Mouse (Mus musculus) hindbrain, postnatal 0 days (tissue): ENCODE measurements around the gene Ifrd2. TPM values are rescaled to one million over a fixed set of nuclear protein-coding genes. Genes with fewer than 3 reads are reported as not detected.

Source experiments
- ATAC-seq: fragments of 200-750 bp; cut with Nextera tagmentation; 2 replicates; pipeline ENCODE4 v1.8.0; 2017; ENCODE audit warnings: mild to moderate bottlenecking, moderate TSS enrichment, moderate library complexity
- DNase-seq: peaks from one replicate; pipeline ENCODE4 v3.0.0-alpha.2; 2015; ENCODE audit warnings: low spot score
- H3K27ac ChIP-seq: fragments of 300-500 bp; sonication (generic); 2 replicates; pipeline ENCODE4 v1.5.1; 2014; ENCODE audit warnings: mild to moderate bottlenecking
- H3K27me3 ChIP-seq: fragments of 300-500 bp; sonication (generic); 2 replicates; pipeline ENCODE4 v1.6.1; 2014; ENCODE audit warnings: low read length, mixed read lengths; ENCODE audit not compliant: insufficient read depth
- H3K36me3 ChIP-seq: fragments of 300-500 bp; sonication (generic); 2 replicates; pipeline ENCODE4 v1.6.1; 2014; ENCODE audit warnings: low read length, mixed read lengths; ENCODE audit not compliant: insufficient read depth
- H3K4me1 ChIP-seq: fragments of 300-500 bp; sonication (generic); 2 replicates; pipeline ENCODE4 v1.6.1; 2014; ENCODE audit warnings: antibody characterized with exemption, low read length, mixed read lengths; ENCODE audit not compliant: insufficient read depth
- H3K4me2 ChIP-seq: fragments of 300-500 bp; sonication (generic); 2 replicates; pipeline ENCODE4 v1.6.1; 2014; ENCODE audit warnings: low read depth, mild to moderate bottlenecking, low read length, moderate library complexity, mixed read lengths
- H3K4me3 ChIP-seq: fragments of 300-500 bp; sonication (generic); 2 replicates; pipeline ENCODE4 v1.5.1; 2014; ENCODE audit warnings: low read length
- H3K9ac ChIP-seq: fragments of 300-500 bp; sonication (generic); replicated peaks from 2 replicates; pipeline ENCODE4 v1.6.1; 2014; ENCODE audit warnings: mild to moderate bottlenecking, low read length, moderate library complexity, mixed read lengths
- H3K9me3 ChIP-seq: fragments of 300-500 bp; sonication (generic); 2 replicates; pipeline ENCODE4 v1.6.1; 2016; ENCODE audit warnings: low read length, mixed read lengths
- CTCF ChIP-seq: IDR thresholded peaks from 2 replicates; pipeline ENCODE4 v1.5.1; 2016; ENCODE audit warnings: antibody characterized with exemption, control low read depth, low read depth
- WGBS: fragments of 180-500 bp; shearing (Covaris S2); extraction: QIAGEN DNeasy Blood & Tissue Kit; methylation state at CpG from one replicate; pipeline ENCODE4 v1.1.7; 2014; 5-methylcytosine and 5-hydroxymethylcytosine counted together
- polyA plus RNA-seq: library from polyadenylated mRNA; unstranded; fragments of >200 nt; fragmentation: Nextera tagmentation; extraction: Ambion mirVana; gene quantifications from 2 replicates; pipeline ENCODE4 v1.2.1, GENCODE M21; 2015
- total RNA-seq: library from RNA; depleted of rRNA; stranded (reverse); fragments of >200 nt; gene quantifications from 2 replicates; pipeline ENCODE4 v1.2.3, GENCODE M21; 2014

Ifrd2 gene
- total and polyA plus RNA-seq, 2 experiments from 2014 or later: 7.6 to 9.3 TPM

- H3K4me3 ChIP-seq: no peak overlapping the region
- WGBS: 90% methylated on average over 11 of the region's 11 CpGs
- no peak for DNase-seq
Observed at GRCm38 (mm10) chr9:107601275-107601674, 13.8 kb downstream of the Ifrd2 start.

GRCm38 (mm10) chr9:107602068-107602648 lies 14.7 kb downstream of the Ifrd2 start:
- H3K9ac ChIP-seq: no peak overlapping the region

More at GRCm38 (mm10) chr9:107601275-107601674, 13.8 kb downstream of the Ifrd2 start:
- H3K4me2 ChIP-seq: no peak overlapping the region
- H3K36me3 ChIP-seq: no peaks in the 10 kb centered on the region
- no peak for ATAC-seq
- no peaks in the 10 kb centered on the region for H3K9me3 ChIP-seq
- no peak for TF ChIP-seq CTCF
- no peaks in the 10 kb centered on the region for H3K27me3 ChIP-seq
- H3K27ac ChIP-seq: no peak overlapping the region
- no peak overlapping the region for H3K9ac ChIP-seq
- peaks cover 4% of the 10 kb centered on the region; the same call in 1 of the 2 replicates for H3K4me1 ChIP-seq

GRCm38 (mm10) chr9:107603251-107603650 lies 15.8 kb downstream of the Ifrd2 start:
- ATAC-seq (no peak), DNase-seq (no peak)
- Histone ChIP-seq H3K4me2 (no peak overlapping the region), H3K4me3 (no peak overlapping the region), H3K36me3 (no peaks in the 10 kb centered on the region), H3K27me3 (no peaks in the 10 kb centered on the region), H3K9ac (no peak overlapping the region), H3K9me3 (no peaks in the 10 kb centered on the region), H3K27ac (no peak overlapping the region), H3K4me1 (peaks cover 9% of the 10 kb centered on the region; the same call in 1 of the 2 replicates)
- no peak for TF ChIP-seq CTCF
- WGBS: 81% methylated on average over 6 of the region's 6 CpGs

More at GRCm38 (mm10) chr9:107602068-107602648, 14.7 kb downstream of the Ifrd2 start:
- Histone ChIP-seq H3K27ac (peak overlapping the region; percentile 28; the same call in 1 of the 2 replicates), H3K9me3 (no peaks in the 10 kb centered on the region), H3K4me2 (no peak overlapping the region), H3K4me3 (no peak overlapping the region), H3K36me3 (no peaks in the 10 kb centered on the region), H3K4me1 (peaks cover 4% of the 10 kb centered on the region; the same call in 1 of the 2 replicates), H3K27me3 (no peaks in the 10 kb centered on the region)
- ATAC-seq (peak; percentile 84), DNase-seq (peak; percentile 95)
- peak; percentile 99 for TF ChIP-seq CTCF
- 11% methylated on average over 10 of the region's 10 CpGs for WGBS

GRCm38 (mm10) chr9:107605041-107605661 lies 17.7 kb downstream of the Ifrd2 start:
- H3K4me2 ChIP-seq: 0 out of 2 replicates have a peak overlapping the region, but pooled peaks have one; percentile 10
- ATAC-seq (no peak), DNase-seq (no peak)
- no peaks in the 10 kb centered on the region for H3K27me3 ChIP-seq
- H3K4me1 ChIP-seq: peaks cover 9% of the 10 kb centered on the region; the same call in 1 of the 2 replicates
- H3K9ac ChIP-seq: no peak overlapping the region; the same call in 1 of the 2 replicates
- H3K27ac ChIP-seq: no peak overlapping the region
- H3K4me3 ChIP-seq: no peak overlapping the region
- no peak for TF ChIP-seq CTCF
- H3K36me3 ChIP-seq: no peaks in the 10 kb centered on the region
- H3K9me3 ChIP-seq: no peaks in the 10 kb centered on the region
- 43% methylated on average over 21 of the region's 23 CpGs for WGBS

- Histone ChIP-seq H3K4me2 (0 out of 2 replicates have a peak overlapping the region, but pooled peaks have one; percentile 0), H3K27me3 (no peaks in the 10 kb centered on the region), H3K4me3 (no peak overlapping the region), H3K9me3 (no peaks in the 10 kb centered on the region), H3K27ac (peak overlapping the region; percentile 27; the same call in 1 of the 2 replicates), H3K4me1 (peaks cover 13% of the 10 kb centered on the region), H3K36me3 (no peaks in the 10 kb centered on the region), H3K9ac (no peak overlapping the region)
- no peak for TF ChIP-seq CTCF
- DNase-seq: no peak
- ATAC-seq: no peak
- 30% methylated on average over 9 of the region's 9 CpGs for WGBS
Observed at GRCm38 (mm10) chr9:107606591-107606990, 19.1 kb downstream of the Ifrd2 start.

GRCm38 (mm10) chr9:107607036-107607435 lies 19.6 kb downstream of the Ifrd2 start:
- no peak for DNase-seq
- Histone ChIP-seq H3K4me3 (no peak overlapping the region), H3K4me2 (0 out of 2 replicates have a peak overlapping the region, but pooled peaks have one; percentile 0), H3K36me3 (no peaks in the 10 kb centered on the region), H3K9me3 (no peaks in the 10 kb centered on the region), H3K27ac (peak overlapping the region; percentile 27), H3K27me3 (no peaks in the 10 kb centered on the region), H3K4me1 (peaks cover 18% of the 10 kb centered on the region), H3K9ac (no peak overlapping the region)
- TF ChIP-seq CTCF: no peak
- no peak for ATAC-seq
- WGBS: 67% methylated on average over 2 of the region's 2 CpGs
